Mouse (Mus musculus): ENCODE results near the gene Grin2c. TPM values are rescaled to one million over a fixed set of nuclear protein-coding genes. Genes with fewer than 3 reads are reported as not detected.

Grin2c gene
- polyA plus RNA-seq, 1 experiment, result not detected

GRCm38 (mm10) chr11:115208776-115209732 is 58.0 kb downstream of the Grin2c start:
- H3K4me1 ChIP-seq (ENCODE audit: control insufficient read depth, insufficient read depth, low read length), result peaks cover 45% of the 10 kb centered on the region
- H3K4me3 ChIP-seq (ENCODE audit: insufficient read depth, low read depth, low read length), result no peak overlapping the region
- peak overlapping the region; percentile 11; the same call in 1 of the 2 replicates for H3K27ac ChIP-seq (ENCODE audit: insufficient read depth, low read depth, low read length)
- TF ChIP-seq CTCF (IDR thresholded peaks at IDR 0.05; ENCODE audit: insufficient read depth, low read depth, low read length), result no peak
- no peak for TF ChIP-seq POLR2A (IDR thresholded peaks at IDR 0.05; ENCODE audit: insufficient read depth, low read depth, low read length)
- WGBS, result 81% methylated on average over 25 of the region's 25 CpGs

GRCm38 (mm10) chr11:115208126-115208525 is 58.9 kb downstream of the Grin2c start:
- Histone ChIP-seq H3K27ac (ENCODE audit: insufficient read depth, low read depth, low read length) (no peak overlapping the region), H3K4me1 (ENCODE audit: control insufficient read depth, insufficient read depth, low read length) (peaks cover 45% of the 10 kb centered on the region)
- WGBS, result 79% methylated on average over 12 of the region's 12 CpGs

GRCm38 (mm10) chr11:115202756-115203155 is 64.3 kb downstream of the Grin2c start:
- Histone ChIP-seq H3K4me3 (ENCODE audit: insufficient read depth, low read depth, low read length) (no peak overlapping the region), H3K4me1 (ENCODE audit: control insufficient read depth, insufficient read depth, low read length) (peaks cover 14% of the 10 kb centered on the region), H3K27ac (ENCODE audit: insufficient read depth, low read depth, low read length) (no peak overlapping the region)
- TF ChIP-seq POLR2A (IDR thresholded peaks at IDR 0.05; ENCODE audit: insufficient read depth, low read depth, low read length) (no peak), CTCF (IDR thresholded peaks at IDR 0.05; ENCODE audit: insufficient read depth, low read depth, low read length) (no peak)
- WGBS, result 95% methylated on average over 9 of the region's 9 CpGs

More at GRCm38 (mm10) chr11:115208126-115208525, 58.9 kb downstream of the Grin2c start:
- TF ChIP-seq POLR2A (IDR thresholded peaks at IDR 0.05; ENCODE audit: insufficient read depth, low read depth, low read length), result no peak
- TF ChIP-seq CTCF (IDR thresholded peaks at IDR 0.05; ENCODE audit: insufficient read depth, low read depth, low read length), result no peak
- H3K4me3 ChIP-seq (ENCODE audit: insufficient read depth, low read depth, low read length), result no peak overlapping the region

- no peak overlapping the region for H3K27ac ChIP-seq (ENCODE audit: insufficient read depth, low read depth, low read length)
- H3K4me1 ChIP-seq (ENCODE audit: control insufficient read depth, insufficient read depth, low read length), result peaks cover 14% of the 10 kb centered on the region
- 15% methylated on average over 12 of the region's 12 CpGs for WGBS
- TF ChIP-seq POLR2A (IDR thresholded peaks at IDR 0.05; ENCODE audit: insufficient read depth, low read depth, low read length) (no peak), CTCF (IDR thresholded peaks at IDR 0.05; ENCODE audit: insufficient read depth, low read depth, low read length) (peak; percentile 88)
- H3K4me3 ChIP-seq (ENCODE audit: insufficient read depth, low read depth, low read length), result no peak overlapping the region
Observed at GRCm38 (mm10) chr11:115202316-115202715, 64.7 kb downstream of the Grin2c start.

- Histone ChIP-seq H3K27ac (ENCODE audit: insufficient read depth, low read depth, low read length) (no peak overlapping the region), H3K4me1 (ENCODE audit: control insufficient read depth, insufficient read depth, low read length) (peaks cover 2% of the 10 kb centered on the region), H3K4me3 (ENCODE audit: insufficient read depth, low read depth, low read length) (no peak overlapping the region)
- 97% methylated on average over 4 of the region's 4 CpGs for WGBS
- no peak for TF ChIP-seq CTCF (IDR thresholded peaks at IDR 0.05; ENCODE audit: insufficient read depth, low read depth, low read length)
- no peak for TF ChIP-seq POLR2A (IDR thresholded peaks at IDR 0.05; ENCODE audit: insufficient read depth, low read depth, low read length)
Observed at GRCm38 (mm10) chr11:115200520-115200919, 66.5 kb downstream of the Grin2c start.

Other genes with a start within 250 kb of the Grin2c start
- gene Cd300ld4, start 240.2 kb downstream of the Grin2c start, polyA plus RNA-seq (2012; ENCODE audit: insufficient read depth, insufficient read length, low replicate concordance, missing spikeins), result not detected in 2 replicates
- gene Cd300ld5, start 229.5 kb downstream of the Grin2c start, polyA plus RNA-seq (2012; ENCODE audit: insufficient read depth, insufficient read length, low replicate concordance, missing spikeins), result not detected in 2 replicates
- not detected in 2 replicates for gene Cd300ld3, start 218.8 kb downstream of the Grin2c start, polyA plus RNA-seq (2012; ENCODE audit: insufficient read depth, insufficient read length, low replicate concordance, missing spikeins)
- gene Cd300e, start 205.1 kb downstream of the Grin2c start, polyA plus RNA-seq (2012; ENCODE audit: insufficient read depth, insufficient read length, low replicate concordance, missing spikeins), result not detected in 2 replicates
- not detected in 2 replicates for gene Rab37, start 175.8 kb downstream of the Grin2c start, polyA plus RNA-seq (2012; ENCODE audit: insufficient read depth, insufficient read length, low replicate concordance, missing spikeins)
- not detected in 2 replicates for gene Cd300lf, start 133.3 kb downstream of the Grin2c start, polyA plus RNA-seq (2012; ENCODE audit: insufficient read depth, insufficient read length, low replicate concordance, missing spikeins)
- gene Slc9a3r1, start 103.9 kb downstream of the Grin2c start, polyA plus RNA-seq (2012; ENCODE audit: insufficient read depth, insufficient read length, low replicate concordance, missing spikeins), result 241 TPM in 1 of 2 replicates, not detected in the other
- gene Tmem104, start 79.8 kb downstream of the Grin2c start, polyA plus RNA-seq (2012; ENCODE audit: insufficient read depth, insufficient read length, low replicate concordance, missing spikeins), result not detected in 2 replicates
- not detected in 2 replicates for gene Nat9, start 79.4 kb downstream of the Grin2c start, polyA plus RNA-seq (2012; ENCODE audit: insufficient read depth, insufficient read length, low replicate concordance, missing spikeins)
- not detected in 2 replicates for gene Fdxr, start 9.8 kb upstream of the Grin2c start, polyA plus RNA-seq (2012; ENCODE audit: insufficient read depth, insufficient read length, low replicate concordance, missing spikeins)
- gene Fads6, start 30.4 kb upstream of the Grin2c start, polyA plus RNA-seq (2012; ENCODE audit: insufficient read depth, insufficient read length, low replicate concordance, missing spikeins), result not detected in 2 replicates
- gene Otop2, start 39.9 kb upstream of the Grin2c start, polyA plus RNA-seq (2012; ENCODE audit: insufficient read depth, insufficient read length, low replicate concordance, missing spikeins), result not detected in 2 replicates
- gene Ush1g, start 54.8 kb upstream of the Grin2c start, polyA plus RNA-seq (2012; ENCODE audit: insufficient read depth, insufficient read length, low replicate concordance, missing spikeins), result not detected in 2 replicates
- not detected in 2 replicates for gene Otop3, start 67.5 kb upstream of the Grin2c start, polyA plus RNA-seq (2012; ENCODE audit: insufficient read depth, insufficient read length, low replicate concordance, missing spikeins)
- not detected in 2 replicates for gene Hid1, start 100.5 kb upstream of the Grin2c start, polyA plus RNA-seq (2012; ENCODE audit: insufficient read depth, insufficient read length, low replicate concordance, missing spikeins)
- gene Cdr2l, start 114.7 kb upstream of the Grin2c start, polyA plus RNA-seq (2012; ENCODE audit: insufficient read depth, insufficient read length, low replicate concordance, missing spikeins), result not detected in 2 replicates
- not detected in 2 replicates for gene Mrpl58, start 136.5 kb upstream of the Grin2c start, polyA plus RNA-seq (2012; ENCODE audit: insufficient read depth, insufficient read length, low replicate concordance, missing spikeins)
- not detected in 2 replicates for gene Atp5h, start 152.7 kb upstream of the Grin2c start, polyA plus RNA-seq (2012; ENCODE audit: insufficient read depth, insufficient read length, low replicate concordance, missing spikeins)
- gene Kctd2, start 152.9 kb upstream of the Grin2c start, polyA plus RNA-seq (2012; ENCODE audit: insufficient read depth, insufficient read length, low replicate concordance, missing spikeins), result not detected in 2 replicates
- not detected in 2 replicates for gene Trim80, start 173.3 kb upstream of the Grin2c start, polyA plus RNA-seq (2012; ENCODE audit: insufficient read depth, insufficient read length, low replicate concordance, missing spikeins)
- not detected in 2 replicates for gene Slc16a5, start 195.2 kb upstream of the Grin2c start, polyA plus RNA-seq (2012; ENCODE audit: insufficient read depth, insufficient read length, low replicate concordance, missing spikeins)
- not detected in 2 replicates for gene Armc7, start 208.4 kb upstream of the Grin2c start, polyA plus RNA-seq (2012; ENCODE audit: insufficient read depth, insufficient read length, low replicate concordance, missing spikeins)
- not detected in 2 replicates for gene Nt5c, start 224.6 kb upstream of the Grin2c start, polyA plus RNA-seq (2012; ENCODE audit: insufficient read depth, insufficient read length, low replicate concordance, missing spikeins)
- not detected in 2 replicates for gene Jpt1, start 247.1 kb upstream of the Grin2c start, polyA plus RNA-seq (2012; ENCODE audit: insufficient read depth, insufficient read length, low replicate concordance, missing spikeins)